Mouse (Mus musculus) MEL (cell line): ENCODE measurements around the gene Ammecr1. TPM values are rescaled to one million over a fixed set of nuclear protein-coding genes. Genes with fewer than 3 reads are reported as not detected.

ENCODE experiments used
- DNase-seq: peaks from one replicate; pipeline ENCODE4 v3.0.0; 2011; ENCODE audit warnings: low read depth, low spot score
- H3K27ac ChIP-seq: 2 replicates; pipeline ENCODE4 v1.5.1; 2012; ENCODE audit warnings: low read depth, mild to moderate bottlenecking, control low read depth, low read length, moderate library complexity; ENCODE audit not compliant: control insufficient read depth
- H3K27me3 ChIP-seq, 2 experiments: fragments of 150-350 bp in 1 of 2; sonication (generic) in 1 of 2; 2 replicates each; pipeline ENCODE4 v1.6.1; 2012; ENCODE audit warnings: low read length in 2 of 2, mild to moderate bottlenecking in 2 of 2, improper control_type of control experiment in 1 of 2, moderate library complexity in 1 of 2; ENCODE audit not compliant: insufficient read depth in 2 of 2, control insufficient read depth in 1 of 2
- H3K36me3 ChIP-seq, 2 experiments: 2 replicates each; pipeline ENCODE4 v1.6.1; 2012 to 2014; ENCODE audit warnings: low read length in 2 of 2, improper control_type of control experiment in 1 of 2, inconsistent platforms in 1 of 2, mild to moderate bottlenecking in 1 of 2; ENCODE audit not compliant: insufficient read depth in 2 of 2, control insufficient read depth in 1 of 2
- H3K4me1 ChIP-seq, 2 experiments: fragments of 150-350 bp in 1 of 2; sonication (generic) in 1 of 2; 2 replicates each; pipeline ENCODE4 v1.6.1; 2012; ENCODE audit warnings: low read length in 2 of 2, improper control_type of control experiment in 1 of 2, mild to moderate bottlenecking in 1 of 2; ENCODE audit not compliant: insufficient read depth in 2 of 2, control insufficient read depth in 1 of 2
- H3K4me3 ChIP-seq, 2 experiments: fragments of 150-350 bp in 1 of 2; sonication (generic) in 1 of 2; 2 replicates each; pipeline ENCODE4 v1.5.1; 2012; ENCODE audit warnings: low read depth in 2 of 2, low read length in 2 of 2, mild to moderate bottlenecking in 2 of 2, moderate library complexity in 2 of 2, control low read depth in 1 of 2, improper control_type of control experiment in 1 of 2; ENCODE audit not compliant: control insufficient read depth in 1 of 2, insufficient read depth in 1 of 2
- H3K79me2 ChIP-seq: 2 replicates; pipeline ENCODE4 v1.6.1; 2012; ENCODE audit warnings: mild to moderate bottlenecking, low read length, moderate library complexity; ENCODE audit not compliant: control insufficient read depth, poor library complexity, insufficient read depth
- H3K9ac ChIP-seq: 2 replicates; pipeline ENCODE4 v1.6.1; 2012; ENCODE audit warnings: low read depth, mild to moderate bottlenecking, control low read depth, low read length, moderate library complexity; ENCODE audit not compliant: control insufficient read depth, poor library complexity, severe bottlenecking
- H3K9me3 ChIP-seq: fragments of 150-350 bp; sonication (generic); replicated peaks from 2 replicates; pipeline ENCODE4 v1.6.1; 2012; ENCODE audit warnings: mild to moderate bottlenecking, low read length, improper control_type of control experiment, moderate library complexity; ENCODE audit not compliant: insufficient read depth
- BHLHE40 ChIP-seq: IDR thresholded peaks from 2 replicates; pipeline ENCODE4 v1.6.1; 2012; ENCODE audit warnings: low read depth, mild to moderate bottlenecking, inconsistent platforms, low read length, improper control_type of control experiment, borderline replicate concordance
- CHD1 ChIP-seq: IDR thresholded peaks from 2 replicates; pipeline ENCODE4 v1.6.1; 2012; ENCODE audit warnings: low read depth, mild to moderate bottlenecking, inconsistent platforms, low read length, improper control_type of control experiment
- E2F4 ChIP-seq: IDR thresholded peaks from 2 replicates; pipeline ENCODE4 v1.6.1; 2011; ENCODE audit warnings: low read depth, low read length, improper control_type of control experiment, borderline replicate concordance
- ELF1 ChIP-seq: IDR thresholded peaks from 2 replicates; pipeline ENCODE4 v1.6.1; 2014; ENCODE audit warnings: low read depth, mild to moderate bottlenecking, inconsistent platforms, low read length, improper control_type of control experiment, moderate library complexity
- ETS1 ChIP-seq: IDR thresholded peaks from 2 replicates; pipeline ENCODE4 v1.6.1; 2012; ENCODE audit warnings: low read depth, mild to moderate bottlenecking, inconsistent platforms, low read length, improper control_type of control experiment, moderate library complexity
- GATA1 ChIP-seq: IDR thresholded peaks from 2 replicates; pipeline ENCODE4 v1.6.1; 2011; ENCODE audit warnings: low read depth, low read length, improper control_type of control experiment
- HCFC1 ChIP-seq: IDR thresholded peaks from 2 replicates; pipeline ENCODE4 v1.6.1; 2012; ENCODE audit warnings: low read depth, mild to moderate bottlenecking, inconsistent platforms, low read length, improper control_type of control experiment, moderate library complexity
- JUND ChIP-seq: IDR thresholded peaks from 2 replicates; pipeline ENCODE4 v1.6.1; 2011; ENCODE audit warnings: low read depth, mild to moderate bottlenecking, improper control_type of control experiment, low read length
- KAT2A ChIP-seq: conservative IDR thresholded peaks from 2 replicates; pipeline ENCODE4 v1.6.1; 2012; ENCODE audit warnings: low read depth, low read length, improper control_type of control experiment, inconsistent platforms
- MAFK ChIP-seq: IDR thresholded peaks from 2 replicates; pipeline ENCODE4 v1.6.1; 2011; ENCODE audit warnings: low read depth, mild to moderate bottlenecking, low read length, improper control_type of control experiment, borderline replicate concordance
- MAZ ChIP-seq: IDR thresholded peaks from 2 replicates; pipeline ENCODE4 v1.6.1; 2012; ENCODE audit warnings: low read depth, mild to moderate bottlenecking, inconsistent platforms, low read length, improper control_type of control experiment
- MEF2A ChIP-seq: IDR thresholded peaks from 2 replicates; pipeline ENCODE4 v1.6.1; 2014; ENCODE audit warnings: low read depth, mild to moderate bottlenecking, inconsistent platforms, low read length, improper control_type of control experiment; ENCODE audit not compliant: poor library complexity, insufficient replicate concordance, severe bottlenecking; ENCODE audit errors: extremely low read depth
- MXI1 ChIP-seq: IDR thresholded peaks from 2 replicates; pipeline ENCODE4 v1.6.1; 2011; ENCODE audit warnings: mild to moderate bottlenecking, low read depth, low read length, improper control_type of control experiment
- MYC ChIP-seq: IDR thresholded peaks from 2 replicates; pipeline ENCODE4 v1.6.1; 2011; ENCODE audit warnings: low read depth, mild to moderate bottlenecking, low read length, improper control_type of control experiment, moderate library complexity
- POLR2A ChIP-seq, 2 experiments: IDR thresholded peaks; 2 replicates each; pipeline ENCODE4 v1.6.1; 2011 to 2012; ENCODE audit warnings: low read length in 2 of 2, mild to moderate bottlenecking in 2 of 2, control low read depth in 1 of 2, improper control_type of control experiment in 1 of 2, low read depth in 1 of 2, moderate library complexity in 1 of 2; ENCODE audit not compliant: control insufficient read depth in 1 of 2, insufficient read depth in 1 of 2, poor library complexity in 1 of 2
- POLR2AphosphoS2 ChIP-seq: IDR thresholded peaks from 2 replicates; pipeline ENCODE4 v1.6.1; 2011; ENCODE audit warnings: low read length, improper control_type of control experiment
- POLR2AphosphoS5 ChIP-seq: IDR thresholded peaks from 2 replicates; pipeline ENCODE4 v1.6.1; 2012; ENCODE audit warnings: low read depth, borderline replicate concordance, mild to moderate bottlenecking, inconsistent platforms, low read length, moderate library complexity, mixed read lengths
- RAD21 ChIP-seq: IDR thresholded peaks from 2 replicates; pipeline ENCODE4 v1.6.1; 2011; ENCODE audit warnings: mild to moderate bottlenecking, low read depth, low read length, improper control_type of control experiment
- SIN3A ChIP-seq: IDR thresholded peaks from 2 replicates; pipeline ENCODE4 v1.6.1; 2012; ENCODE audit warnings: low read length, improper control_type of control experiment, inconsistent platforms
- SMC3 ChIP-seq: IDR thresholded peaks from 2 replicates; pipeline ENCODE4 v1.6.1; 2011; ENCODE audit warnings: low read depth, low read length, improper control_type of control experiment
- TBP ChIP-seq: IDR thresholded peaks from 2 replicates; pipeline ENCODE4 v1.8.0; 2011; ENCODE audit warnings: low read depth, low read length, improper control_type of control experiment
- TCF12 ChIP-seq: IDR thresholded peaks from 2 replicates; pipeline ENCODE4 v1.6.1; 2014; ENCODE audit warnings: low read depth, mild to moderate bottlenecking, inconsistent platforms, low read length, improper control_type of control experiment, moderate library complexity
- USF2 ChIP-seq, 2 experiments: IDR thresholded peaks; 2 replicates each; pipeline ENCODE4 v1.6.1; 2011 to 2012; ENCODE audit warnings: improper control_type of control experiment in 2 of 2, low read length in 2 of 2, borderline replicate concordance in 1 of 2, inconsistent platforms in 1 of 2, low read depth in 1 of 2, mild to moderate bottlenecking in 1 of 2; ENCODE audit not compliant: insufficient read depth in 1 of 2
- ZC3H11A ChIP-seq: IDR thresholded peaks from 2 replicates; pipeline ENCODE4 v1.6.1; 2012; ENCODE audit warnings: low read depth, mild to moderate bottlenecking, inconsistent platforms, low read length, improper control_type of control experiment
- ZKSCAN1 ChIP-seq: IDR thresholded peaks from 2 replicates; pipeline ENCODE4 v1.6.1; 2012; ENCODE audit warnings: low read depth, mild to moderate bottlenecking, inconsistent platforms, low read length, improper control_type of control experiment, moderate library complexity
- ZMIZ1 ChIP-seq: IDR thresholded peaks from 2 replicates; pipeline ENCODE4 v1.6.1; 2012; ENCODE audit warnings: low read depth, mild to moderate bottlenecking, inconsistent platforms, low read length, improper control_type of control experiment, moderate library complexity
- ZNF384 ChIP-seq: IDR thresholded peaks from 2 replicates; pipeline ENCODE4 v1.6.1; 2012; ENCODE audit warnings: low read depth, mild to moderate bottlenecking, inconsistent platforms, low read length, improper control_type of control experiment
- polyA plus RNA-seq, 2 experiments: library from polyadenylated mRNA; stranded (reverse) in 1 of 2; unstranded in 1 of 2; fragments of >175 nt in 1 of 2; fragments of >200 nt in 1 of 2; gene quantifications; 2 replicates each; pipeline versions ENCODE4 v1.2.1 to v1.2.4; 2012; ENCODE audit warnings: low replicate concordance in 2 of 2, low read depth in 1 of 2; ENCODE audit not compliant: insufficient read length in 2 of 2, insufficient read depth in 1 of 2, missing spikeins in 1 of 2
- total RNA-seq: library from RNA; depleted of rRNA; stranded (reverse); fragments of 300-350 nt; gene quantifications from 2 replicates; pipeline ENCODE4 v1.2.3, GENCODE M21; 2012

Ammecr1 gene
- total and polyA plus RNA-seq, 3 experiments = 15.1 to 62.1 (median 23.6) TPM

- no peaks in the 10 kb centered on the region for H3K27me3 ChIP-seq
- TF ChIP-seq SMC3 (no peak), ELF1 (no peak), MXI1 (no peak), ZMIZ1 (no peak), ZNF384 (no peak), JUND (no peak), ZC3H11A (no peak), ETS1 (no peak), HCFC1 (no peak), RAD21 (no peak), MAFK (no peak), MYC (no peak)
- no peak overlapping the region for H3K4me3 ChIP-seq
- peaks cover 0 to 2% of the 10 kb centered on the region in 2 experiments; a peak in 1 of 4 replicates for H3K36me3 ChIP-seq
- H3K9ac ChIP-seq = no peak overlapping the region
- H3K27ac ChIP-seq = no peak overlapping the region
- DNase-seq = no peak
- H3K4me1 ChIP-seq = no peaks in the 10 kb centered on the region
- no peaks in the 10 kb centered on the region for H3K9me3 ChIP-seq
- no peaks in the 10 kb centered on the region for H3K79me2 ChIP-seq
These were observed 129.2 kb downstream of the Ammecr1 start for GRCm38 (mm10) chrX:142837316-142837715.

- peak; percentile 19 for TF ChIP-seq SMC3
- TF ChIP-seq ZC3H11A = no peak
- TF ChIP-seq POLR2A (IDR thresholded peaks at IDR 0.05; ENCODE audit: control insufficient read depth in 1 of 2, insufficient read depth in 1 of 2, low read depth in 1 of 2, low read length in 2 of 2, poor library complexity in 1 of 2) = 0 out of 4 replicates have a peak, but pooled peaks of 1 of the 2 experiments have one; percentile 17
- TF ChIP-seq TBP = peak; percentile 77
- TF ChIP-seq, all 39 proteins: peak for 3
- Histone ChIP-seq H3K27ac (no peak overlapping the region), H3K9ac (no peak overlapping the region), H3K36me3 (peaks cover 0 to 5% of the 10 kb centered on the region in 2 experiments; a peak in 1 of 4 replicates), H3K4me3 (no peak overlapping the region), H3K79me2 (no peaks in the 10 kb centered on the region), H3K4me1 (no peaks in the 10 kb centered on the region), H3K9me3 (no peaks in the 10 kb centered on the region), H3K27me3 (no peaks in the 10 kb centered on the region)
- peak; percentile 56 for DNase-seq
These were observed 130.1 kb downstream of the Ammecr1 start for GRCm38 (mm10) chrX:142836399-142836798.

- H3K9ac ChIP-seq = no peak overlapping the region
- H3K79me2 ChIP-seq = peaks cover 3% of the 10 kb centered on the region; the same call in 1 of the 2 replicates
- no peak for DNase-seq
- H3K36me3 ChIP-seq = peaks cover 5 to 7% of the 10 kb centered on the region in 2 experiments; a peak in 3 of 4 replicates
- no peaks in the 10 kb centered on the region for H3K9me3 ChIP-seq
- no peak overlapping the region for H3K27ac ChIP-seq
- H3K27me3 ChIP-seq = no peaks in the 10 kb centered on the region
- H3K4me1 ChIP-seq = peaks cover 0 to 7% of the 10 kb centered on the region in 2 experiments; a peak in 2 of 4 replicates
- no peak overlapping the region for H3K4me3 ChIP-seq
- TF ChIP-seq E2F4 (no peak), MEF2A (no peak), BHLHE40 (no peak), KAT2A (no peak), TCF12 (no peak), ZKSCAN1 (no peak), MAZ (no peak), CHD1 (no peak), GATA1 (no peak), RAD21 (no peak), SIN3A (no peak), MYC (no peak), USF2 (IDR thresholded peaks at IDR 0.05; ENCODE audit: borderline replicate concordance in 1 of 2, insufficient read depth in 1 of 2, low read depth in 1 of 2, low read length in 2 of 2) (no peak), POLR2AphosphoS2 (no peak), ZNF384 (no peak), POLR2AphosphoS5 (no peak)
These were observed 131.7 kb downstream of the Ammecr1 start for GRCm38 (mm10) chrX:142834807-142835206.
